Mouse (Mus musculus): ENCODE data around the gene Nhsl2. TPM values are rescaled to one million over a fixed set of nuclear protein-coding genes. Genes with fewer than 3 reads are reported as not detected.
"Not testable (repeated sequence)": the region's sequence is repeated elsewhere in the genome, so short reads cannot be mapped to it uniquely, and the experiment has no call there.

Gene Nhsl2
- total RNA-seq (2021), result 10 to 100 TPM in 1 of 2 experiments, 1 to 10 TPM in 1; 8.4 to 11.8 TPM
- long read RNA-seq, experiment 1, partial matches to known transcripts, result 0 of 4 reads
- long read RNA-seq, experiment 1, other reads (novel, unspliced or antisense), result 4 of 4 reads
- long read RNA-seq, experiment 2, partial matches to known transcripts, result 0 of 2 reads
- long read RNA-seq, experiment 2, other reads (novel, unspliced or antisense), result 2 of 2 reads

GRCm38 (mm10) chrX:101849281-101849821 lies at the start of gene Nhsl2:
Gene Nhsl2, plus strand, starts transcription at chrX:101849385.
- DNase-seq, result peak; percentile 62

- DNase-seq, result peak; percentile 4
Measured at GRCm38 (mm10) chrX:101805512-101805911, 43.7 kb upstream of the Nhsl2 start.

GRCm38 (mm10) chrX:101811750-101812149 lies 37.4 kb upstream of the Nhsl2 start:
- DNase-seq, result no peak

GRCm38 (mm10) chrX:101819163-101819562 lies 30.0 kb upstream of the Nhsl2 start:
- DNase-seq, result no peak

GRCm38 (mm10) chrX:101819980-101820379 lies 29.2 kb upstream of the Nhsl2 start:
- not testable (repeated sequence) for DNase-seq

- DNase-seq, result peak; percentile 18
Measured at GRCm38 (mm10) chrX:101847191-101847795, 1.9 kb upstream of the Nhsl2 start.

- DNase-seq, result peak; percentile 36
Measured at GRCm38 (mm10) chrX:101849901-101850551, 841 bp downstream of the Nhsl2 start.

GRCm38 (mm10) chrX:101851566-101852354 lies 2.6 kb downstream of the Nhsl2 start:
- DNase-seq, result no peak

- no peak for DNase-seq
Measured at GRCm38 (mm10) chrX:101863666-101864378, 14.6 kb downstream of the Nhsl2 start.

- no peak for DNase-seq
Measured at GRCm38 (mm10) chrX:101864788-101865187, 15.6 kb downstream of the Nhsl2 start.

GRCm38 (mm10) chrX:101874147-101874546 lies 25.0 kb downstream of the Nhsl2 start:
- DNase-seq, result no peak

- no peak for DNase-seq
Measured at GRCm38 (mm10) chrX:101874901-101875300, 25.7 kb downstream of the Nhsl2 start.

- DNase-seq, result peak; percentile 13
Measured at GRCm38 (mm10) chrX:101876136-101876535, 27.0 kb downstream of the Nhsl2 start.

GRCm38 (mm10) chrX:101877840-101878239 lies 28.7 kb downstream of the Nhsl2 start:
- no peak for DNase-seq

- no peak for DNase-seq
Measured at GRCm38 (mm10) chrX:101878546-101878945, 29.4 kb downstream of the Nhsl2 start.

GRCm38 (mm10) chrX:101882141-101882751 lies 33.1 kb downstream of the Nhsl2 start:
- DNase-seq, result peak; percentile 30

- DNase-seq, result peak; percentile 40
Measured at GRCm38 (mm10) chrX:101889384-101889783, 40.2 kb downstream of the Nhsl2 start.

GRCm38 (mm10) chrX:101889813-101890469 lies 40.8 kb downstream of the Nhsl2 start:
- peak; percentile 65 for DNase-seq

GRCm38 (mm10) chrX:101893796-101894195 lies 44.6 kb downstream of the Nhsl2 start:
- DNase-seq, result no peak

GRCm38 (mm10) chrX:101898341-101898740 lies 49.2 kb downstream of the Nhsl2 start:
- DNase-seq, result no peak
